Mouse (Mus musculus) layer of hippocampus, adult 18-20 months (tissue): ENCODE data around the gene Zfp688. TPM values are rescaled to one million over a fixed set of nuclear protein-coding genes. Genes with fewer than 3 reads are reported as not detected.
"Not testable (repeated sequence)": the region's sequence is repeated elsewhere in the genome, so short reads cannot be mapped to it uniquely, and the experiment has no call there.

Experiments used
- DNase-seq, 2 experiments: peaks; one replicate each; pipeline ENCODE4 v3.0.0; 2022; ENCODE audit warnings: low spot score in 2 of 2
- total RNA-seq, 2 experiments: library from RNA; stranded (reverse); gene quantifications; 2 replicates each; pipeline ENCODE4 v1.2.3; 2021

Gene Zfp688
- total RNA-seq, 2 experiments from 2014 or later = 14.7 to 15.5 TPM

- no peak for DNase-seq
Observed at GRCm38 (mm10) chr7:127411418-127411817, 10.4 kb downstream of the Zfp688 start.

- DNase-seq = peak; percentile 68 to 92
Observed at GRCm38 (mm10) chr7:127406002-127406987, 15.6 kb downstream of the Zfp688 start, which contains the start of gene Zfp764. Zfp764 (minus strand) TSS chr7:127406822.

- DNase-seq = not testable (repeated sequence)
Observed at GRCm38 (mm10) chr7:127404101-127404500, 17.8 kb downstream of the Zfp688 start.

GRCm38 (mm10) chr7:127402980-127403379 lies 18.9 kb downstream of the Zfp688 start:
- DNase-seq = no peak

GRCm38 (mm10) chr7:127400355-127400754 lies 21.5 kb downstream of the Zfp688 start:
- no peak for DNase-seq

GRCm38 (mm10) chr7:127393944-127394333 lies 27.9 kb downstream of the Zfp688 start:
- DNase-seq = no peak

GRCm38 (mm10) chr7:127393157-127393943 lies 28.5 kb downstream of the Zfp688 start, which contains the start of gene E430018J23Rik:
E430018J23Rik (minus strand) TSS chr7:127393629.
- peak; percentile 91 to 99 for DNase-seq

- no peak for DNase-seq
Observed at GRCm38 (mm10) chr7:127392251-127392824, 29.5 kb downstream of the Zfp688 start.

GRCm38 (mm10) chr7:127391538-127391937 lies 30.3 kb downstream of the Zfp688 start:
- no peak for DNase-seq

GRCm38 (mm10) chr7:127390306-127390705 lies 31.6 kb downstream of the Zfp688 start:
- no peak for DNase-seq

- DNase-seq = not testable (repeated sequence)
Observed at GRCm38 (mm10) chr7:127388201-127388600, 33.7 kb downstream of the Zfp688 start.

GRCm38 (mm10) chr7:127386641-127387392 lies 35.1 kb downstream of the Zfp688 start, which contains the start of gene 9130019O22Rik:
9130019O22Rik (minus strand) TSS chr7:127387166.
- peak; percentile 72 to 97 for DNase-seq

GRCm38 (mm10) chr7:127385560-127385959 lies 36.3 kb downstream of the Zfp688 start:
- DNase-seq = not testable (repeated sequence)

- DNase-seq = no peak
Observed at GRCm38 (mm10) chr7:127378310-127378921, 43.5 kb downstream of the Zfp688 start.

- peak; percentile 86 to 97 for DNase-seq
Observed at GRCm38 (mm10) chr7:127375271-127376245, 46.3 kb downstream of the Zfp688 start, which contains the start of gene Zfp747. Zfp747 (minus strand) TSS chr7:127376050.

GRCm38 (mm10) chr7:127371870-127372269 lies 50.0 kb downstream of the Zfp688 start:
- DNase-seq = not testable (repeated sequence)

GRCm38 (mm10) chr7:127371213-127371612 lies 50.7 kb downstream of the Zfp688 start:
- no peak for DNase-seq
